Mouse (Mus musculus): ENCODE data around the gene Nos1.
A peak's percentile ranks its signal among the peaks of the same experiment; 100 is the strongest.

Gene Nos1

GRCm38 (mm10) chr5:117780681-117781080, at the start of gene Nos1:
TSS of gene Nos1 (plus strand) at chr5:117781032.
- no peak for DNase-seq

- DNase-seq, result no peak
Observed at GRCm38 (mm10) chr5:117731311-117731710, 49.5 kb upstream of the Nos1 start.

GRCm38 (mm10) chr5:117744654-117745178, 36.1 kb upstream of the Nos1 start:
- DNase-seq, result no peak

GRCm38 (mm10) chr5:117749353-117749752, 31.5 kb upstream of the Nos1 start:
- DNase-seq, result no peak

- DNase-seq, result no peak
Observed at GRCm38 (mm10) chr5:117757696-117758482, 22.9 kb upstream of the Nos1 start.

- DNase-seq, result no peak
Observed at GRCm38 (mm10) chr5:117761181-117761832, 19.5 kb upstream of the Nos1 start.

- DNase-seq, result no peak
Observed at GRCm38 (mm10) chr5:117764496-117764895, 16.3 kb upstream of the Nos1 start.

GRCm38 (mm10) chr5:117779175-117779574, 1.7 kb upstream of the Nos1 start:
- DNase-seq, result no peak

GRCm38 (mm10) chr5:117781178-117781577, 346 bp downstream of the Nos1 start:
- no peak for DNase-seq

GRCm38 (mm10) chr5:117790071-117790470, 9.2 kb downstream of the Nos1 start:
- no peak for DNase-seq

- DNase-seq, result no peak
Observed at GRCm38 (mm10) chr5:117791875-117792274, 11.0 kb downstream of the Nos1 start.

GRCm38 (mm10) chr5:117800849-117801248, 20.0 kb downstream of the Nos1 start:
- DNase-seq, result no peak

- no peak for DNase-seq
Observed at GRCm38 (mm10) chr5:117802071-117802521, 21.3 kb downstream of the Nos1 start.

- DNase-seq, result no peak
Observed at GRCm38 (mm10) chr5:117803551-117803950, 22.7 kb downstream of the Nos1 start.

- no peak for DNase-seq
Observed at GRCm38 (mm10) chr5:117810930-117811329, 30.1 kb downstream of the Nos1 start.

GRCm38 (mm10) chr5:117818800-117819199, 38.0 kb downstream of the Nos1 start:
- no peak for DNase-seq

GRCm38 (mm10) chr5:117820445-117820844, 39.6 kb downstream of the Nos1 start:
- no peak for DNase-seq

- no peak for DNase-seq
Observed at GRCm38 (mm10) chr5:117823811-117824210, 43.0 kb downstream of the Nos1 start.

GRCm38 (mm10) chr5:117824486-117824885, 43.7 kb downstream of the Nos1 start:
- no peak for DNase-seq

- no peak for DNase-seq
Observed at GRCm38 (mm10) chr5:117825336-117825735, 44.5 kb downstream of the Nos1 start.

- no peak for DNase-seq
Observed at GRCm38 (mm10) chr5:117827366-117827765, 46.5 kb downstream of the Nos1 start.

- DNase-seq, result peak; percentile 36
Observed at GRCm38 (mm10) chr5:117836930-117837329, 56.1 kb downstream of the Nos1 start.

- no peak for DNase-seq
Observed at GRCm38 (mm10) chr5:117837731-117838130, 56.9 kb downstream of the Nos1 start.

- no peak for DNase-seq
Observed at GRCm38 (mm10) chr5:117839501-117839900, 58.7 kb downstream of the Nos1 start.

All from thymus, postnatal 25 days (tissue).